Mouse (Mus musculus): ENCODE data around the gene Itga6. TPM values are rescaled to one million over a fixed set of nuclear protein-coding genes. Genes with fewer than 3 reads are reported as not detected.
A peak's percentile ranks its signal among the peaks of the same experiment; 100 is the strongest.

The Itga6 gene
- polyA plus RNA-seq, 1 experiment from 2014 or later, result 51.6 TPM

GRCm38 (mm10) chr2:71751336-71751735 is 5.9 kb downstream of the Itga6 start:
- 67% methylated on average over 8 of the region's 8 CpGs for WGBS
- ATAC-seq (ENCODE audit: insufficient number of reproducible peaks, low FRiP score, low TSS enrichment, low read depth), result 0 out of 2 replicates have a peak, but pooled peaks have one; percentile 47
- H3K27me3 ChIP-seq, result no peaks in the 10 kb centered on the region
- H3K4me3 ChIP-seq (replicated peaks), result no peak overlapping the region
- H3K36me3 ChIP-seq, result no peaks in the 10 kb centered on the region
- no peaks in the 10 kb centered on the region for H3K4me1 ChIP-seq
- no peaks in the 10 kb centered on the region for H3K9me3 ChIP-seq (replicated peaks)
- peak overlapping the region; percentile 39; the same call in 1 of the 2 replicates for H3K27ac ChIP-seq (replicated peaks)
- no peak overlapping the region for H3K9ac ChIP-seq
- H3K4me2 ChIP-seq (replicated peaks), result no peak overlapping the region

GRCm38 (mm10) chr2:71751863-71752262 is 6.4 kb downstream of the Itga6 start:
- Histone ChIP-seq H3K27ac (replicated peaks) (peak overlapping the region; percentile 39; the same call in 1 of the 2 replicates), H3K4me2 (replicated peaks) (no peak overlapping the region), H3K27me3 (no peaks in the 10 kb centered on the region), H3K4me3 (replicated peaks) (no peak overlapping the region), H3K4me1 (0 out of 2 replicates have a peak, but pooled peaks cover under 1% of the 10 kb centered on the region), H3K9ac (no peak overlapping the region), H3K36me3 (no peaks in the 10 kb centered on the region), H3K9me3 (replicated peaks) (no peaks in the 10 kb centered on the region)
- ATAC-seq (ENCODE audit: insufficient number of reproducible peaks, low FRiP score, low TSS enrichment, low read depth), result no peak
- WGBS, result 58% methylated on average over 2 of the region's 2 CpGs

- H3K9me3 ChIP-seq (replicated peaks), result no peaks in the 10 kb centered on the region
- ATAC-seq (ENCODE audit: insufficient number of reproducible peaks, low FRiP score, low TSS enrichment, low read depth), result no peak
- WGBS, result 71% methylated on average over 2 of the region's 2 CpGs
- H3K4me1 ChIP-seq, result 0 out of 2 replicates have a peak, but pooled peaks cover 4% of the 10 kb centered on the region
- H3K27me3 ChIP-seq, result no peaks in the 10 kb centered on the region
- no peak overlapping the region for H3K9ac ChIP-seq
- no peak overlapping the region for H3K4me2 ChIP-seq (replicated peaks)
- H3K36me3 ChIP-seq, result no peaks in the 10 kb centered on the region
- no peak overlapping the region for H3K27ac ChIP-seq (replicated peaks)
- H3K4me3 ChIP-seq (replicated peaks), result no peak overlapping the region
Measured at GRCm38 (mm10) chr2:71752383-71752782, 7.0 kb downstream of the Itga6 start.

- no peaks in the 10 kb centered on the region for H3K36me3 ChIP-seq
- no peaks in the 10 kb centered on the region for H3K27me3 ChIP-seq
- H3K4me1 ChIP-seq, result 0 out of 2 replicates have a peak, but pooled peaks cover 4% of the 10 kb centered on the region
- H3K4me2 ChIP-seq (replicated peaks), result no peak overlapping the region
- H3K9me3 ChIP-seq (replicated peaks), result no peaks in the 10 kb centered on the region
- no peak for ATAC-seq (ENCODE audit: insufficient number of reproducible peaks, low FRiP score, low TSS enrichment, low read depth)
- no peak overlapping the region for H3K27ac ChIP-seq (replicated peaks)
- 76% methylated on average over 4 of the region's 4 CpGs for WGBS
- no peak overlapping the region for H3K4me3 ChIP-seq (replicated peaks)
- no peak overlapping the region for H3K9ac ChIP-seq
Measured at GRCm38 (mm10) chr2:71753161-71753560, 7.7 kb downstream of the Itga6 start.

DNA sequence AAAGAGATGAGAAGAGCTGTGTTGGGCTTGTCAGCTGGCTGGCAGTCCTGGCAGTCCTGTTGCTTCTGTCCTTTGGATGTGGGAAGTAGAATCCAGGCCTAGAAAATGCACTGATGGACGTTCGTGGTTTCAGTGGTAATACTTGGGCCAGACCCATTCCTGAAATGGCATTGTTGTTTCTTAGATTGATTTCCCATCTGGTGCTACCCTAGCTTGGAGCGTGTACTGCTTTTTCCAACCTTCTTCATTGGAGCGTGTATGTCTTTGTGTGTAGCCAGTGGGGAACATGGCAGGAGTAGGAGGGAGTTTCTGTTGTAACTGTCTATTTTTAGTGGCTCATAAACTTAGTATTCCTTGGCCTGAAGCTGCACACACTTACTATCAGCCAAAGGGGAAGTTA is 10.3 kb downstream of the Itga6 start:
- Histone ChIP-seq H3K4me3 (replicated peaks) (no peak overlapping the region), H3K27ac (replicated peaks) (no peak overlapping the region), H3K27me3 (no peaks in the 10 kb centered on the region), H3K4me2 (replicated peaks) (no peak overlapping the region), H3K9me3 (replicated peaks) (no peaks in the 10 kb centered on the region), H3K4me1 (peaks cover 17% of the 10 kb centered on the region; the same call in 1 of the 2 replicates), H3K36me3 (no peaks in the 10 kb centered on the region), H3K9ac (no peak overlapping the region)
- WGBS, result 80% methylated on average over 4 of the region's 4 CpGs
- no peak for ATAC-seq (ENCODE audit: insufficient number of reproducible peaks, low FRiP score, low TSS enrichment, low read depth)

DNA sequence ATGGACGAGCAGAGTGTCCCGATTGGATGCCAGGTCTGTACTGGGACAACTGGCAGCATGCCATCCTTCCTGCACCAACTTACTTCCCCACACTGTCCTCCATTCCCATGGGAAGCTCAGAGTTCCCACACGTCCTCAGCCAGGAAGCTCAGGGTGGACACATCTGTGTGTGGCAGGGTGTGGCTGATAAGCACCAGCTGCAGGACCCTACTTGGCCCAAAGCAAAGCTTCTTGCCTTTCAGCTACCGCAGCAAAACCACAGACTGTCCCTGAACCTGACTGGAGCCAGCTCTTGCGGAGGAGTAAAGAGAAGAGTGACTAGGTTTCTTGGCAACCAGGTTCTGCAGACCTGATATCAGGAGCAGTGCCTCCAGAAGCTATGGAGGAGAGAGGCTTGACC is 11.7 kb downstream of the Itga6 start:
- no peak for ATAC-seq (ENCODE audit: insufficient number of reproducible peaks, low FRiP score, low TSS enrichment, low read depth)
- Histone ChIP-seq H3K4me3 (replicated peaks) (no peak overlapping the region), H3K4me1 (peaks cover 17% of the 10 kb centered on the region; the same call in 1 of the 2 replicates), H3K4me2 (replicated peaks) (no peak overlapping the region), H3K9ac (no peak overlapping the region), H3K36me3 (no peaks in the 10 kb centered on the region), H3K9me3 (replicated peaks) (no peaks in the 10 kb centered on the region), H3K27me3 (no peaks in the 10 kb centered on the region), H3K27ac (replicated peaks) (no peak overlapping the region)
- WGBS, result 61% methylated on average over 5 of the region's 5 CpGs

- no peak overlapping the region for H3K4me2 ChIP-seq (replicated peaks)
- H3K9ac ChIP-seq, result no peak overlapping the region
- ATAC-seq (ENCODE audit: insufficient number of reproducible peaks, low FRiP score, low TSS enrichment, low read depth), result peak; percentile 34; the same call in 1 of the 2 replicates
- 0 out of 2 replicates have a peak overlapping the region, but pooled peaks have one; percentile 2 for H3K27ac ChIP-seq (replicated peaks)
- 42% methylated on average over 19 of the region's 19 CpGs for WGBS
- no peaks in the 10 kb centered on the region for H3K9me3 ChIP-seq (replicated peaks)
- H3K4me3 ChIP-seq (replicated peaks), result no peak overlapping the region
- no peaks in the 10 kb centered on the region for H3K27me3 ChIP-seq
- H3K36me3 ChIP-seq, result no peaks in the 10 kb centered on the region
- peaks cover 17% of the 10 kb centered on the region; the same call in 1 of the 2 replicates for H3K4me1 ChIP-seq
Measured at GRCm38 (mm10) chr2:71758591-71759531, 13.4 kb downstream of the Itga6 start.

DNA sequence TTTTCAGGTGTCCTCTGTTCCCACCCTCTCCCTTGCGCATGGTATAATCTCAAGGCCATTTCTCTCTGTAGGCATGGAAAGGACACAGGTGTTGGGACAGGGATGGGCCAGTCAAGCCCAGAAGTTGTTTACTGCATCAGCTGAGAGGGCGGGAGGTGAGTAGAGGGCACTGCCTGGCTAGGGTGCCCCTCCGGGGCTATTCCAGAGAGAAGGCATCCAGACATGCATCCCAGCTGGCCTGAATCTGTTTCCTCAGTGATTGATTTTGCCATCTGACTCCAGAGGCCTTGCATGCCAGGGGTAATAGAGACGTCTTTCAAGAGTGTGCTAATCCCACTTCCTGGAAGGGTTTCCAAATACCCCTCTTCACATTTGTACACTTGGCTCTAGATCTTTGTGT is 14.7 kb downstream of the Itga6 start:
- Histone ChIP-seq H3K9ac (no peak overlapping the region), H3K4me1 (peaks cover 17% of the 10 kb centered on the region; the same call in 1 of the 2 replicates), H3K4me2 (replicated peaks) (no peak overlapping the region), H3K36me3 (no peaks in the 10 kb centered on the region), H3K9me3 (replicated peaks) (no peaks in the 10 kb centered on the region), H3K27me3 (no peaks in the 10 kb centered on the region), H3K4me3 (replicated peaks) (no peak overlapping the region), H3K27ac (replicated peaks) (no peak overlapping the region)
- peak; percentile 24; the same call in 1 of the 2 replicates for ATAC-seq (ENCODE audit: insufficient number of reproducible peaks, low FRiP score, low TSS enrichment, low read depth)
- 73% methylated on average over 4 of the region's 4 CpGs for WGBS

- no peak overlapping the region for H3K4me2 ChIP-seq (replicated peaks)
- no peaks in the 10 kb centered on the region for H3K36me3 ChIP-seq
- H3K4me1 ChIP-seq, result peaks cover 17% of the 10 kb centered on the region; the same call in 1 of the 2 replicates
- no peaks in the 10 kb centered on the region for H3K27me3 ChIP-seq
- H3K4me3 ChIP-seq (replicated peaks), result no peak overlapping the region
- H3K9ac ChIP-seq, result no peak overlapping the region
- H3K27ac ChIP-seq (replicated peaks), result no peak overlapping the region
- no peak for ATAC-seq (ENCODE audit: insufficient number of reproducible peaks, low FRiP score, low TSS enrichment, low read depth)
- WGBS, result 94% methylated on average over 9 of the region's 9 CpGs
- no peaks in the 10 kb centered on the region for H3K9me3 ChIP-seq (replicated peaks)
Measured at GRCm38 (mm10) chr2:71761081-71761480, 15.7 kb downstream of the Itga6 start.

DNA sequence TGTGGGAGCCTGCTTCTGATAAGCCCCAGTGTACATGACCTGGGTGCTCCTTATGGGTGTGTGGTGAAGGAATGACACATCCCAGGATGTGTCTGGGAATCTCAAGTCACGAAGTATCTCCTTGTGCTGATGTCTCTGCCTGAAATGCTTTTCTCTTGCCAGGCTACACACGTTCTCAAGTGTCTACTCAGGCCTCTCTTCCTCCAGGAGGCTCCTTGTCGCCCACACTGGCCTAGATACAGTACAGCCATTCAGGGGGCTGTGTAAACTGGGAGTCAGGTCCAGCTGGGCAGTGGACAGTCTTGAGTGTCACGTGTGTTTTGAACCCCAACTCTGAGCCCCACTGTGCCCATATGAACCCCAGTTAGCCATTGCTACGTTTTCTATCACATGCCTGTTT is 19.1 kb downstream of the Itga6 start:
- H3K36me3 ChIP-seq, result no peaks in the 10 kb centered on the region
- 67% methylated on average over 5 of the region's 5 CpGs for WGBS
- ATAC-seq (ENCODE audit: insufficient number of reproducible peaks, low FRiP score, low TSS enrichment, low read depth), result no peak

GRCm38 (mm10) chr2:71764961-71765735 is 19.7 kb downstream of the Itga6 start:
- no peak overlapping the region for H3K4me3 ChIP-seq (replicated peaks)
- WGBS, result 63% methylated on average over 3 of the region's 3 CpGs
- no peaks in the 10 kb centered on the region for H3K4me1 ChIP-seq
- no peaks in the 10 kb centered on the region for H3K36me3 ChIP-seq
- H3K9me3 ChIP-seq (replicated peaks), result no peaks in the 10 kb centered on the region
- no peak overlapping the region for H3K4me2 ChIP-seq (replicated peaks)
- no peak overlapping the region for H3K9ac ChIP-seq
- ATAC-seq (ENCODE audit: insufficient number of reproducible peaks, low FRiP score, low TSS enrichment, low read depth), result no peak
- no peak overlapping the region for H3K27ac ChIP-seq (replicated peaks)
- no peaks in the 10 kb centered on the region for H3K27me3 ChIP-seq

More for the DNA sequence above, 19.1 kb downstream of the Itga6 start:
- H3K4me2 ChIP-seq (replicated peaks), result no peak overlapping the region
- H3K9me3 ChIP-seq (replicated peaks), result no peaks in the 10 kb centered on the region
- H3K9ac ChIP-seq, result no peak overlapping the region
- no peaks in the 10 kb centered on the region for H3K27me3 ChIP-seq
- 0 out of 2 replicates have a peak, but pooled peaks cover 1% of the 10 kb centered on the region for H3K4me1 ChIP-seq
- H3K27ac ChIP-seq (replicated peaks), result no peak overlapping the region
- no peak overlapping the region for H3K4me3 ChIP-seq (replicated peaks)
